Mouse (Mus musculus) thymus, postnatal 4 days (tissue): ENCODE measurements around the gene Lamtor5.
"Not testable (repeated sequence)": the region's sequence is repeated elsewhere in the genome, so short reads cannot be mapped to it uniquely, and the experiment has no call there.

Experiments used
- DNase-seq: peaks from one replicate; pipeline ENCODE4 v3.0.0; 2021

The Lamtor5 gene

DNA sequence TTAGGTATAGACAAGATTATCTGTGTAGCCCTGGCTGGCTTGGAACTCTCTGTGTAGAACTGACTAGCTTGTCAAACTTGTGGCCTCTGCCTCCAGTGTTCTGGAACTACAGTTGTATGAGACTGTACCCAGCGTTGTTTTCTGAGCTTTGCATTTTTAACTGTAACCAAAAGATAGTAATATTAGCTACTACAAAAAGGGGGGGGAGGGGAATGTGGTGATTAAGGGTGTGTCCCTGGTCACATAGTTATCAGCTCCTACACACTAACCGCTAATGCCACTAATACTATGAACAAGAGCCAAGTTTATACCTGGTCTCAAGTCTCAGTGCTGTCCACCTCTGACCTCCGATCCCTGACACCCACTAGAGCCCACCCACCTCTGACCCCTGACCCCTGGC is 6.2 kb upstream of the Lamtor5 start:
- no peak for DNase-seq

DNA sequence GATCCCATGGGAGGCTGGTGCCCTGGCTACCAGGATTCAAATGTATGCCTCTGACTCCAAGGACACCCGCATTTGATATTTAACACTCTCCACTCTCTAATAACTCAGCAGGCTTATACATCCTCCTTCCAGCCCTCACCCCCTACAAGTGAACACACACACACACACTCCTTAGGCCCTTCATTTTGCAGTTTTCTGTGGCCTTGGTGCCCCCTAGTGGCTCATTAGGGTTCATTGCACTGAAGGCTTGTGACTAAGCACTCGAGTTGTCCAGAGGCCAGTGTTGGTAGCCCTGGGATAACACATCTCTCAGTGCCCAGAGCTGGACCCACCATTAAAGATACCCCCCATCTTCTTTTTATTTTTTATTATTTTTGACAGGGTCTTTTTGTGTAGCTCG is 4.8 kb upstream of the Lamtor5 start:
- peak; percentile 65 for DNase-seq

- DNase-seq, result no peak
Observed at GRCm38 (mm10) chr3:107275351-107275750, 3.3 kb upstream of the Lamtor5 start.

DNA sequence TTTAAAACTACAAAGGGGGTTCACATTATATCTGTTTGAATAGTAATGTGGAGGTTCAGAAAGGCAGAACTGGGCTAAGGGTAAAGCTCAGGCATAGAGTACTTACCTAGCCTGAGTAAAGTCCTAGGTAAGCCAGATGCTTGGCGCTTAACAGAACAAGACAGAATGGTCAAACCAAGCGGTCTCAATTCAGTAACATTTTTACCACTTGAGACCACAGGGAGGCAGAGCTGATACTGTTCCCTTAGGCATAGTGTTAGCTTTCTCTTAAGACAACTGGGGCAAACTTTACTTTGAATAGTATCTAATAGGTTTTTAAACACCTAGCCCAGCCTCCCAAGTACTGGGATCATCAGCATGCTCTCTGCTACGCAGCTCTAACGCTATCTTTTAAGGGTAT is 2.7 kb upstream of the Lamtor5 start:
- no peak for DNase-seq

DNA sequence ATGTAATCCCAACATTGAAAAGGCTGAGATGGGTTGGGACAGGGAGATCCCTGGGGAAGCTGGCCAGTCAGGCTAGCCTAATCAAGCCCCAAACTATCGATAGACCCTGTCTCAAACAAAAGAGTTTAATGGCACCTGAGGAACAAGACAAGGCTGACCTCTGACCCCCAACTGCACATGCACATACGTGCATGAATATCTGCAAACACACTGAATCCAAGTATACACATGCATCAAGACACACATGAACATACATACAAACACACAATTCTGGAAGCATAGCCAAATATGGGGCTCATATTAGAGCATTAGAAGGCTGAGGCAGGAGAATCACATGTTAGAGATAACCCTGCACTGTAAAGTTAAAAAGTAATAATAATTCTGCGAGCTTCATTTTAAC is 2.0 kb upstream of the Lamtor5 start:
- no peak for DNase-seq

DNA sequence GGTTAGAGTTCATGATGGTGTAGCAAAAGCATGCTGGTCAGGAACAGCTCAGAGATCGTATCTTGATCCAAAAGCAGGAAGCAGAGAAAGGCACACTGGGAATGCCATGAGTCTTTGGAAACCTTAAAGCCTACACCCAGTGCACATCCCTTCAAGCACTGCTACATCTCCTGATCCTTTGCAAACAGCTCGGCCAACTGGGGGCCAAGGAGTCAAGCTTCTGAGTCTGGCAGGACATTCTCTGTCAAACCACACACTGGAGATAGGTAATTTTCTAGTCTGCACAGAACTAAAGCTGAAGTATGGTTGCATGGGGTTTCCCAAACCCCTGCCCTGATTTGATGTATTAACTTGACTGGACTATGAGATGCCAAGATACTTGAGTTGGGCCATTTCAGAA is 7.5 kb downstream of the Lamtor5 start:
- no peak for DNase-seq

DNA sequence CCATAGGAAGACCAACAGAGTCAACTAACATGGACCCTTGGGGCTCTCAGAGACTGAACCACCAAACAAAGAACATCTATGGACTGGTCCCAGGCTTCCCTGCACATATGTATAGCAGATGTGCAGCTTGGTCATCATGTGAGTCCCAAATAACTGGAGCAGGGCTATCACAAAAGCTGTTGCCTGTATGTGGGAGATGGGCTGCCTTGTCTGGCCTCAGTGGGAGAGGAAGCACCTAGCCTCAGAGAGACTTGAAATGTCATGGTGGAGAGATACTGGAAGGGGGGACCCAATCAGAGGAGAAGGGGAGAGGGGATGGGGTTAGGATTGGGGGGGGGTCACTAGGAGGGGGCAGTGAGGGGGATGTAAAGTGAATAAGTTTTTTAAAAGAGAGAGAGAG is 8.7 kb downstream of the Lamtor5 start:
- no peak for DNase-seq

GRCm38 (mm10) chr3:107290764-107291381 is 12.2 kb downstream of the Lamtor5 start, which contains the start of gene Slc16a4:
Gene Slc16a4 (plus strand): TSS chr3:107291230.
- DNase-seq, result no peak

GRCm38 (mm10) chr3:107295672-107296360 is 17.2 kb downstream of the Lamtor5 start:
- no peak for DNase-seq

DNA sequence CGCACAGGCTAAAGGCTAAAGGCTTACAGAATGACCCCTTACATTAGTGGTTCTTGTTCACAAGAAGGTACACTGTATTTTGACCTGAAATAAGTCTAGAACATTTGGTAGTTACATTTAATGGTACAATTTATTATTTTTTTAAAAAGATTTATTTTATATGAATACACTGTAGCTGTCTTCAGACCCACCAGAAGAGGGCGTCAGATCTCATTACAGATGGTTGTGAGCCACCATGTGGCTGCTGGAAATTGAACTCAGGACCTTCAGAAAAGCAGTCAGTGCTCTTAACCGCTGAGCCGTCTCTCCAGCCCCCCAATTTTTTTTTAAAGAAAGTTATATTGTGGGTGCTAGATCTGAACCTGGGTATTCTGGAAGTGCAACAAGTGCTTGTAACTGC is 18.3 kb downstream of the Lamtor5 start:
- DNase-seq, result not testable (repeated sequence)

- DNase-seq, result no peak
Observed at GRCm38 (mm10) chr3:107317338-107317737, 38.7 kb downstream of the Lamtor5 start.

DNA sequence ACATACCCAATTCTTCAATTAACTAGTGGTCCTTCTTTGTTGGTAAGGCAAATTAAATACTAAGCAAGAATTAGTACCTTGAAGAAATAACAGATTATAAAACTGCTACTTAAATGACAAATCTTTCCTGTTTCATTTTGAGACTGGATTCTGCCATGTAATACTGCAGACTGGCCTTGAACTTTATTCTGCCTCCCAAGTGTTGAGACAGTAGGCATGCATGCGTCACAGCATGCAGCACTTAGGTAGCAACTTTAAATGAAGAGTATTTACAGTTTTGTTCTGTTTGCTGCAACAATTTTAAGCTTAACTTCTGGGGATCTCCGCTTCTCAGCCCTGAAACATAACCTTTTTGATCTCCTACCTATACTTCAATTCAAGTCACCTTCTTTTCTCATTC is 42.5 kb downstream of the Lamtor5 start:
- DNase-seq, result no peak

GRCm38 (mm10) chr3:107321776-107322175 is 43.1 kb downstream of the Lamtor5 start:
- DNase-seq, result no peak

DNA sequence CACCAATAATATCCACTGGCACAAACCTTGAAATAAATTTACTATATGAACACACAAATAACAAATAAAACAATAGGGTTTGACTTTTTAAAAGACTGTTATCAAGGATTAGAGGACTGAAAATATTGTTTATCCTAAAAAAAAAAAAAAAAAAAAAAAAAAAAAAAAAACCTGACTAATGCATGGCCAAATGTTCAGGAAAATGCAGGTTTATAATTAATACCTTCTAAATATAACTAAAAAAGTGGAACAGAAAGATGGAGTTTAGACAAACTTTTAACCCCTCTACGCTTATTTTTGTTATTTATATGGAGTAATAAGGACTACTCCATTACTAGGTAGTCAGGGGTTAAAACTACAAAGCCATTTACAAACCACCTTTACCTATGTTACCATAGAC is 47.8 kb downstream of the Lamtor5 start:
- no peak for DNase-seq

- DNase-seq, result peak; percentile 16
Observed at GRCm38 (mm10) chr3:107330503-107331424, 52.1 kb downstream of the Lamtor5 start.

- DNase-seq, result no peak
Observed at GRCm38 (mm10) chr3:107331746-107332126, 53.1 kb downstream of the Lamtor5 start.

- DNase-seq, result peak; percentile 67
Observed at GRCm38 (mm10) chr3:107332127-107332959, 53.7 kb downstream of the Lamtor5 start.

DNA sequence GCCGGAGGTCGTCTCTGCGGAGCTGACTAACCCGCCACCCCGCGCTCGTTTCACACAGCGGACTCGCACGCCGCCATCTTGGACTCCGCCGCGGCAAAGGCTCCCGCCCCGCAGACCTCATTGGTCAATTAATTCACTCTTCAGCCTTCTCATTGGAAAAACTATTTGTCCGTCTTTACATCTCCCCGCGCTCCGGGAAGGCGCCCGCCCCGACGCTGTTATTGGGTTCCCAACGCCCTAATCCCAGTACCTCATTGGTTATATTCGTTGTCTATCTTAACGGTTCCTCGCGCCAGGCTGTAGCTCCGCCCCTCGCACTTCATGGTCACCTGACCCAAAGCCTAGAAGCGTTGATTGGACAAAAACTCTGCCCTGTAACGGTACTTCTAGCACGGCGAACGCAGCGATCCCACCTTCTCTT is 54.3 kb downstream of the Lamtor5 start:
- DNase-seq, result peak; percentile 92
